Mouse (Mus musculus) right cerebral cortex, postnatal 4 days (tissue): Measurements from ENCODE around the gene Irf5.
"Not testable (repeated sequence)": the region's sequence is repeated elsewhere in the genome, so short reads cannot be mapped to it uniquely, and the experiment has no call there.

ENCODE experiments used
- DNase-seq: peaks from one replicate; pipeline ENCODE4 v3.0.0-alpha.2; 2022

Irf5 gene

DNA sequence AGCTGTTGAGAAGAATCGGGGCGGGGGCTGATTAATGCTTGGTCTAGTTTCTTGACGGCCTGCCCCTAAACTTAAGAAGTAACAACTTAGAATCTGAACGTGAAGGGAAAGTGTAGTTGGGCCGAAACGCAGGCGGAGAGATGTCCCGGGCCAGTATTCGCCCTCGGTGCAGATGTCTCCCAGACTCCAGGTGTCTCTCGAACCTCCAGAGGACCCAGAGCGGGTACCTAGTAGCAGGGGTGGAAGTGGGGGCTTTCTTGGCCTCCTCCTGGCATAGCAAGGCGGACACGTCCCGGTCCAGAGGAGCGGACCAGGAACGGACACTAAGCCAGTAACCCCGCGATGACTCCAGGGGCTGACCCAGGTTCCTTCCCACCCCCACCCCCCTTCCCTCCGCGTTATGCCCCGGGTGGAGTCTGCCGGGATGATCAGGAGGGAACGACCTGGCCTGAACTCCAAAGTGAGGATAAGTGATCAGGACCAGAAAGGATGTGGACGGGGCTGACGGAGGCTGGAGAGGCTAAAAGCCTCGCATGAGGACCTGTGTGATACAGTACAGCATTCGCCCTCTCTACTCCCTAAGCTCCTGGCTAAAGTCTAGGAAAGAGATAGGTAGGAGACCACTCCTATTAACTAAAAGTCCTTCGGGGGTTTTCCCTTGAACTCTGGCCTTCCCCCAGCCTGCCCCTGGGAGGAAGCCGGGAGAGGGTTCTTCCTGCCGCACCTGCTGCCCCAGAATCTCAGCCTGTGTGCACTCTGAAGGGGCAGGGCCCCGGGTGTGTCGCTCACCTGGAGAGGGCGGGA lies 1.1 kb downstream of the Irf5 start:
- no peak for DNase-seq

DNA sequence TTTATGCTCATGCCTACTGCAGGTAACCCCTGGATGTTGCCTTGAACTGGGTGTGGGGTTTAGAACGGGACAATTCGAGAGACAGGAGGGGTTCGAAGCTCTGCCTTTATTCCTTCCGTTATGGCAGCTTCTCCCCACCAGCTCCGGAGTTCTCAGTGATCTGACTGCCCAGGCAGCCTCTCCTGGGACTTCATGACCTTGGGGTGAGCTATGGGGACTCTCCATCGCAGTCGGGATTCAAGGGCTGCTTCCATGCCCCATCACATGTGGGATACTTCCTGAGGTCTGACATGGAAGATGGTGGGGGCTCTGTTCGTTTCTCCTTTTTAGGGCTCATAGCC lies 1.7 kb downstream of the Irf5 start:
- no peak for DNase-seq

DNA sequence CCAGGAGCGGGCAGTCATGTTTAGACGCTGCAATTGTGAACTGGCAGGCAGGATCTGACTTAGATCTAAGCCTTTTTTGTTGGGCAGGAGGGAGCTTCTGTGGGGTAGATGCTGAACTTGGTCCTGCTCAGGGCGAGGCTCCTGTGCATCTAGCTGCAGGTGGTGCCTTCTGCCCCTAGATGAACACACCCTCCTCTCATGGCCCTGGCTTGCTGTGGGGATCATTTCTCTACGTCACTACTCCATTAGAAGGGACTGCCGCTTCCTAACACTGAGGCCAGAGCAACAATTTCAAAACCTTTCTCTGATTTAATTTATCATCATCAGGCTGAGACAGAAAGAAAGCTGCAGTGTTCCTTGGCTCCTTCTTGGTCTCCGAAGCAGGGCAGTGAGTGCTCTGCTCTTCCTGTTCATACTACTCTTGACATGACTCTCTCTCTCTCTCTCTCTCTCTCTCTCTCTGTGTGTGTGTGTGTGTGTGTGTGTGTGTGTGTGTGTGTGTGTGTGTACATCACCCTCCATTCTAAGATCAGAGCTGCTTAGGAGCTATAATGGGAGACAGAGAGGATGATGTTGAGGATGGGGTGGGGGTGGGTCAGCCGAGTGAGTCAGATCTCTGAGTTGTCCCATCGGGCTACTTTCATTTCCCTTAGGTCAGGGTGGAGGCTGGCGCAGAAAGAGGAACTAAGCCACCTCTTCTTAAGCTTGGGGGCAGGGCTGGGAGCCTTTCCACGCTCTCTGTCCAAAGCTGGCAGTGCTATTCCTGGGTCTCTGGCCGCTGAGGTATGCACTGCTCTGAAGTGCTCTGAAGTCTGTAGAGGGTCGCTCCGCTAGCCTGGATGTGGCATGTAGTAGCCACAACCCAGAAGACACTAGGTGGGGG lies 2.4 kb downstream of the Irf5 start:
- no peak for DNase-seq

DNA sequence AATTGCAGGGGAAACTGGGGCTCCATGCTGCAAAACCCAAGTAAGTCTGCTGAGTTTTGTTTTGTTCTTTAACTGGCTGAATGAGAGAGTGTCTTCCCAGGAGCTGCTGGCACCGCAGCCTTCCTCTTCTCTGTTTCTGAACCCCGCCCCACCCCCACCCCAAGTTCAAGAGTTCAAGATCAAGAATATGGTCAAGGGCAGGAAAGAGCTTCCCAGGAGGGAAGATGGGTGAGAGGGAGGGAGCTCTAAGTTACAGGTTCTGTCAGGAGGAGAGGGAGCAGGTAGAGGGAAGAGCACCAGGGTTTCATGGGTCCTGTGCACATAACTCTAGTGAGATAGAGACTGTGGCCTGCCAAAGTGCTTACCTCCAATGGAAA lies 3.0 kb downstream of the Irf5 start:
- DNase-seq = no peak

DNA sequence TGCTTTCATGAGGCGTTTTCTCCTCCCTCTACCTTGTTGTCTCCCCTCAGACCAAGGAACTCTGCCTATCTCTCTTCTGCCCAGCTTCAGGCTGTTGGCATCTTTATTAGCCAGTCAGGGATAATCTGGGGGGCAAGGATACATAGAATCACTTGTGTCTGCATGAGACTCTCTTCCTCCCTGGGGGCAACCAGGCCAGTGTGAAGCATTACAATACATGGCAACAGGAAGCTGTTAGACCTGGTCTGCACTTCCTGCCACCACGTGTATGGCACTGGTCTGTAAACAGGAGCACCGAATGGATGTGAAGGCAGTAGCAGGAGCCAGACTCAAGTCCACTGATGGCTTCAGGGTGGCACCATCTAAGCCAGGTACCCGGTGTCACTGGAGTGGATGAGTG lies 3.6 kb downstream of the Irf5 start:
- no peak for DNase-seq

DNA sequence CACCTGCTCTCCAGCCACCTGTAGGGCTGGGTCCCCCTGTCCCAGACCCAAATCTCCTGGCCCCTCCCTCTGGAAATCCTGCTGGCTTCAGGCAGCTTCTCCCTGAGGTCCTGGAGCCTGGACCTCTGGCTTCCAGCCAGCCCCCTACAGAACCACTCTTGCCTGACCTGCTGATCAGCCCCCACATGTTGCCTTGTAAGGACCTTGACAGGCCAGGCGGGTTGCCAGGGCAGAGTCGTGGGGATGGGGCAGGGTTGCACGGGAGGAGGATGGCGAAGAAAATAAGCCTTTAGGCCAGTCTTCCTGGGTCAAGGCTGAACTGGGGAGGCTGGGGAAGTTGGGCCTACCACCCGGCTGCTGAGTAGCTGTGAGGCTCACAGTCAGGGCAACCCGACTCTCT lies 8.9 kb downstream of the Irf5 start:
- no peak for DNase-seq

DNA sequence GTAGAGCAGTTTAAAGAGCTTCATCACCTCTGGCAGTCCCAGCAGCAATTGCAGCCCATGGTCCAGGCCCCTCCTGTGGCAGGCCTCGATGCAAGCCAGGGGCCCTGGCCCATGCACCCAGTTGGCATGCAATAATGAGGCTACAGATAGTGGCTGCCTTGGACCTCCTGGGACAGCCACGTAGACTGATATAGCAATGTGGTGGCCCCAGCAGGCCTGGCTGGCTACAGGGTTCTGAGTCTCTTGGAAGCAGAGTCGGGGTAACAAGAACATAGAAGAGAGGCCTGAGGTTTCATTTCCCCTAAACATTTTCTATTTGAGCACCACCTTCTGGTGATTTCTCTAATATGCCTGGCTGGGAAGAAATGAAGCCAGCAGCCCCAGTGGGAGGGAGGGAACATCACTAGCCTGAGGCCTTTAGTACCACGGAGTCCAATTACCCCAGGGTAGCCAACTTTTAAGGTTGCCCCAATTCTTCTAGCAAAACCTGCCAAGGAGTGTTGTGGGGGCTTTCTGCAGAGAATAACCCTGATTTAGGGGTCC lies 10.3 kb downstream of the Irf5 start:
- no peak for DNase-seq

DNA sequence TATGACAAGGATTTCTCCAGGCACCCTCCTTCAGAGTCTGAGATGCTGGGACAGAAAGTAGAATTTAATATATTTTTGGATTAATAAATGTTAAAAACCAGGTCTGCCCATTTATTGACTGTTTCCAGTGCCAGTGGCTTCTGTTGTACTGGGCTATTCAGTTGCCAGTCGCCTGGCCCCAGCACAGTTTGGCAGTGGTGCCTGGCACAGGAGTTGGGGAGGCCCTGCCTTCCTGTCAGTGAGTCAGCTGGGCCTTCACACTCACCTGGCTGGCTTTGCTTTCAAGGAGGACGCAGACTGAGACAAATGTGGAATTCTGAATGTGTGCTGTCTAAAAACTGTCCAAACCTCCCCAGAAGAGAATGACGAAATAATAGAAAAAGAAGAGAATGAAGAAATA lies 10.8 kb downstream of the Irf5 start:
- no peak for DNase-seq

DNA sequence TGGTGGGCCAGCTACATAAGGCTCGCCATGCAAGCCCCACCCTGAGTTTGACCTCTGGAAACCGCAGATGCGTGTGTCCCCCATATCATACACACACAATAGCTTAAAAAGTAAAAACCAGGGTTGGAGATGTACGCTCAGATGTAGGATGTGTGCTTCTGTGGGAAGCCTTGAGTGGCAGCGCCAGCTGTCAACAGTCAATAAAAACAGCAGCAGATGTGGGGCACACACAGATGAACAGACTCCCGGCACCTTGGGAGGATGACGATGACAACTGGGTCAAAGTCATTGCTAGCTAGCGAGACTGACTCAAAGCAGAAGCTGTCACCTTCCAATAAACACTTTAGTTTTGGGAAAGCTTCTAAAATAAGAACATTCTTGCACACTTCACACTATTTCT lies 13.1 kb downstream of the Irf5 start:
- no peak for DNase-seq

DNA sequence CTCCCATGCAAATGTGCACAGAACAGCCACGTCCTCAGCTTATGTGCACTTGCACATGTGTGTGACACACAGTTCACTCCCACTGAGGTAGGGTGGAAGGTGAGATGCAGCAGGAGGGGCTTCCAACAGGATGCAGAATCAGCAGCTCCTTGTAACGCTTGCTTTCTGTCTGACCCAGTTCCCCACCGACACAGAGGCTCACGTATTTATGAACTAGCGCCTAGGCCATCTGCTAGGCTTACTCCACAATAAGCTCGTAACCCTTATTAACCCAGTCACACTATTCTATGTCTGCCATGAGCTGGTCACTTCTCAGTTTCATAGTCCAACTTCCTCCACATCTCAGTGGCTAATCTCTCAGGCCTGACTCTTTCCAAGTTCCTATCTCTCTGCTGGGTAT lies 13.8 kb downstream of the Irf5 start:
- no peak for DNase-seq

DNA sequence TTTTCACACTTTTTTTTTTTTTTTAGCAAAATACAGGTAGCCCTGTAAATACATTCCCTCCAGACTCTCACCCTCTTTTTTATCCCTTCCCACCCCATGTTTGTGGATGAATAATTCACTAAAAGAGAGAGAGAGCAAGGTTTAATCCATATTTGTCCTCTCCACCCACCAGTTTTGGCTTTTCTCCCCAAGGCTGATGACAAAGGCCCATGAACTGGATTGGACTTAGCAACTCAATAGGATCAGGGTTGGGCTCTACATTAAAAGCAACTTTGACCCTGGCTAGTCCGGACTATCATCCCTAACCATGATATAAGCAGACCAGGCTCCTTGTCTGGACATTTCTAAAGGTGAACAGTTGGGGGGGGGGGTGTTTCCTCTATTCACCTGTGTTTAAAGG lies 14.5 kb downstream of the Irf5 start:
- DNase-seq = no peak

DNA sequence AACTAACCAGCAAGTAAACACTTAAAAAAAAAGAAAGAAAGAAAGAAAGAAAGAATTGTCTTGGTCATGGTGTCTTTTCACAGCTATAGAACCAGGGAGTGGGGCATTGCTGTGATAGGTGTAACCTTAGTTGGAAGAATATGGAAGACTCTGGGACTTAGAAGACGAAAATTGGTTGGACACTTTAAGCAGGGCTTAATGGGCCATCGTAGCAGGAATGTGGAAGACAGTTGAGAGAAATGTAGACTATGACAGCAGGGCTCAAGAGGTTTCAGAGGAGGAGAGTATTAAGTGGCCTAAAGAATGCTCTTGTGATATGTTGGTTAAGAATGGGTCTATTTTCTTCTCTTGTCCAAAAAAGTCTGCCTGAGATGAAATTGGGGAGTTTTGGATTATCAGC lies 19.2 kb downstream of the Irf5 start:
- no peak for DNase-seq

DNA sequence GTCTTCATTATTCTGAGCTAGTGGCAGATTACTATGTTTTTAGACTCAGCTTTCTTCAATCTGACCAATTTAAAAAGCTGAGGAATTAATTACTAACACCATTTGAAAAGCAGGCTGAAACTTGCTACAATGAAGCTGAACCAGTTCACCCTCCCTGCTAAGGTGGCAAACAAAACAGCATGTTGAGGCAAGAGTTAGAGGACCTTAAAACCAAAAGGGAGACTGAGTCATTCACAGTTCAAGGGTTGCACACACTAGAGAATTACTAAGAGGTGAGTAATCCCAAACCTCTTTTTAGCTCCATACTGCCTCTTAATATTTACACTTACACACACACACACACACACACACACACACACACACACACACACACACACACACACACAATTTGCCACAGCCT lies 21.2 kb downstream of the Irf5 start:
- DNase-seq = no peak

DNA sequence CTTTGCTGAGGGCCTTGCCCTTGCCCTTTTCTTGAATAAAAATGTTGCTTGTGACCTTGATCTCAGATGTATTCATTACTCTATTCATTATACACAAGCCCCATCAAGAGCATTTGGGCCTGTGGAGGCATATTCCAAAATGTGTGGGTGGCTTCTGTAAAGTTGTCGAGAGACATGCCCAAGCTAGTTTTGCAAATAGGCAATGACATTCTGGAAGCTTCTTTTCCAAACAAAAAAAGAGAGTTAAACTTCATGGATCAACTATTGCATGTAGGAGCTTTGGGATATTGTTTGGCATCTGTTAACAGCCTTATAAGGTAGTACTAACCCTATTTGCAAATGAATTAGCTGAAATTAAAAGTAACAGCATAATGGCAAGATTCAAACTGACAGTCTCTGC lies 21.7 kb downstream of the Irf5 start:
- no peak for DNase-seq

DNA sequence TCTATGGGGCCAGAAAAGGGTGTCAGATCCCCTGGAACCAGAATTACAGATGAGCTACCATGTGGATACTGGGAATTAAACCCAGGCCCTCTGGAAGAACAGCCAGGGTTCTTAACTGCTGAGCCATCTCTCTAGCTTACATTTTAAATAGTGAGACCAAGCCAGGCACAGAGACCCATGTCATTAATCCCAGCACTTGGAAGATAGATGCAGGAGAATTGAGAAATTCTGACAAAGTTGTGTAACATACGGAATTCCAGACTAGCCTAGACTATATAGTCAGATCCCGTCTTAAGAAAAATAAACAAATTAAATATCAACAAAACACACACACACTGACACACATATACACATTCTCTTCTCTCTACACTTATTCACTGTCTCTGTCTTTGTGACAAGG lies 26.1 kb downstream of the Irf5 start:
- no peak for DNase-seq

DNA sequence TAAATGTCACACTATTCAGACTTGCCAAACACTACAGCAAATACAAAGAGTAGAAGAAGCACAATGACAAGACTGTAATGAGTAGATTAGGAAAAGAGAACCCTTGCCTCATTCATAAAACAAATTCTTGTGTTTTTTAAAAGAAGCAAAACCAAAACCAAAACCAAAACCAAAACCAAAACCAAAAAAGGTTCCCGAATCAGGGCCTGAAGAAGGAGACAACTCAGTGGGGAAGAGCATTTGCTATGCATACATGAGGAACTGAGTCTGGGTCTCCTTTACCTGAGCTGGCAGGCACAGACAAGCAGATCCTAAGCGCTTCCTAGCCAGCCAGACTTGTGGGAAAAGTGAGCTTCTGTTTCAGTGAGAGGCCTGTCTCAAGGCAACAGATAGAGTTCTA lies 30.7 kb downstream of the Irf5 start:
- DNase-seq = no peak

DNA sequence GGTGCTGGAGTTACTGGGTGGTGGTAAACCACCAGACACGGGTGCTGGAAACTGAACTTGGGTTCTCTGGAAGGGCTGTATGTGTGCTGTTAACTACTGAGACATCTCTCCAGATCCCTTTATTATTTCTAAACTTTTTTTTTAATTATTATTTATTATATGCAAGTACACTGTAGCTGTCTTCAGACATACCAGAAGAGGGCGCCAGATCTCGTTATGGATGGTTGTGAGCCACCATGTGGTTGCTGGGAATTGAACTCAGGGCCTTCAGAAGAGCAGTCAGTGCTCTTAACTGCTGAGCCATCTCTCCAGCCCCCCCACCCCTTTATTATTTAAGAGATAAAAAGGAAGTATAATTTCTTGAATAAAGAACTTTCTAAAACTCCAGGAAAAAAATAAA lies 50.0 kb downstream of the Irf5 start:
- DNase-seq = not testable (repeated sequence)

DNA sequence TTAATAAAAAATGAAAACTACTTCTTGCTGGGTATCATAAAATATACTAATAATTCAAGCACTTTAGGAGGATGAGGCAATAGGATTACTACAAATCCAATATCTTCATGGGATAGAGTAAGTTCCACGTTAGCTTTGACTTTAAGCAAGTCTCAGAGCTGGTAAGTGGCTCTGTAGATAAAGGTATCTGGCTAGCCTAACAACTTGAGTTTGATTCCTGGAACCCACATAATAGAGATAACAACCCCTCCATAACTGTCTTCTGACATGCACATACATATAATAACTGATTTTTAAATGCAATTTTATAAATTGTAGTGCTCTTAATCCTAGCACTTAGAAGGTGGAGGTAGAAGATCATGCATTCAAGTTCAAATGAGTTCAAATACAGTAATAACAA lies 54.3 kb downstream of the Irf5 start:
- no peak for DNase-seq

DNA sequence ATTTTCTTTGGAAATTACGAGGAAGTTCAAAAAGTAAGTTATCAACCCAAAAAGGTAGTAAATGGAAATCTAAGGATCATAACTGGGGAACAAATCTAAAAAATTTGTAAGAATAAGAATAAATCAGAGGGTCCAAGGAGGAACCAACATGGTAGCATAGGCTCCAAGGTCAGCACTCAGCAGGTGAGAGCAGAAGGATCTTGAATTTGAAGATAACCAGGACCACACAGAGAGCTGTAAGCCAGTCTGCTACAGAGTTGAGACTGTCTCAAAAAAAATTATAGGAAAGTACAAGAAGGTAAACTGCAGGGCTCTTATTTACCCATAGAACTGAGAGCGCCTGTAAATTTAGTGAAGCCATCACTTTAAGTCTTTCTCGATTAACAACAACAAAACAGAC lies 54.8 kb downstream of the Irf5 start:
- no peak for DNase-seq
